Mouse (Mus musculus) 3134 (cell line): ENCODE results near the gene Vps41.

Experiments used
- DNase-seq: peaks from one replicate; pipeline ENCODE4 v3.0.0-alpha.2; 2011; ENCODE audit warnings: low spot score; ENCODE audit not compliant: insufficient read length; ENCODE audit errors: extremely low read depth

Gene Vps41

GRCm38 (mm10) chr13:18717185-18717584 lies at the start of gene Vps41:
Gene Vps41 (plus strand): TSS chr13:18717286.
- DNase-seq: peak; percentile 79

GRCm38 (mm10) chr13:18698518-18699065 lies 18.5 kb upstream of the Vps41 start:
- DNase-seq: no peak

- no peak for DNase-seq
These were observed 5.4 kb upstream of the Vps41 start for GRCm38 (mm10) chr13:18711685-18712084.

GRCm38 (mm10) chr13:18716707-18717106 lies 379 bp upstream of the Vps41 start:
- no peak for DNase-seq

GRCm38 (mm10) chr13:18718461-18718860 lies 1.4 kb downstream of the Vps41 start:
- DNase-seq: no peak

GRCm38 (mm10) chr13:18730666-18731065 lies 13.6 kb downstream of the Vps41 start:
- no peak for DNase-seq

- no peak for DNase-seq
These were observed 19.5 kb downstream of the Vps41 start for GRCm38 (mm10) chr13:18736590-18736989.

GRCm38 (mm10) chr13:18743575-18744265 lies 26.6 kb downstream of the Vps41 start:
- DNase-seq: no peak

GRCm38 (mm10) chr13:18744266-18744652 lies 27.2 kb downstream of the Vps41 start:
- DNase-seq: no peak

GRCm38 (mm10) chr13:18757958-18758357 lies 40.9 kb downstream of the Vps41 start:
- no peak for DNase-seq

GRCm38 (mm10) chr13:18759361-18760056 lies 42.4 kb downstream of the Vps41 start:
- no peak for DNase-seq

GRCm38 (mm10) chr13:18761452-18761851 lies 44.4 kb downstream of the Vps41 start:
- no peak for DNase-seq

- DNase-seq: no peak
These were observed 50.8 kb downstream of the Vps41 start for GRCm38 (mm10) chr13:18767893-18768292.

- DNase-seq: no peak
These were observed 51.4 kb downstream of the Vps41 start for GRCm38 (mm10) chr13:18768495-18768894.

GRCm38 (mm10) chr13:18773437-18774198 lies 56.5 kb downstream of the Vps41 start:
- no peak for DNase-seq

- DNase-seq: no peak
These were observed 64.2 kb downstream of the Vps41 start for GRCm38 (mm10) chr13:18781250-18781649.

GRCm38 (mm10) chr13:18785702-18786101 lies 68.6 kb downstream of the Vps41 start:
- DNase-seq: no peak

GRCm38 (mm10) chr13:18788040-18788439 lies 71.0 kb downstream of the Vps41 start:
- no peak for DNase-seq

GRCm38 (mm10) chr13:18788689-18789088 lies 71.6 kb downstream of the Vps41 start:
- no peak for DNase-seq

GRCm38 (mm10) chr13:18789662-18790061 lies 72.6 kb downstream of the Vps41 start:
- no peak for DNase-seq

GRCm38 (mm10) chr13:18790086-18790485 lies 73.0 kb downstream of the Vps41 start:
- no peak for DNase-seq
